Mouse (Mus musculus): ENCODE results near the gene Mea1.

Mea1 gene

GRCm38 (mm10) chr17:46703971-46704886 lies 25.6 kb downstream of the Mea1 start:
- DNase-seq (ENCODE audit: low read depth in 1 of 2, low spot score in 2 of 2), result no peak

DNA sequence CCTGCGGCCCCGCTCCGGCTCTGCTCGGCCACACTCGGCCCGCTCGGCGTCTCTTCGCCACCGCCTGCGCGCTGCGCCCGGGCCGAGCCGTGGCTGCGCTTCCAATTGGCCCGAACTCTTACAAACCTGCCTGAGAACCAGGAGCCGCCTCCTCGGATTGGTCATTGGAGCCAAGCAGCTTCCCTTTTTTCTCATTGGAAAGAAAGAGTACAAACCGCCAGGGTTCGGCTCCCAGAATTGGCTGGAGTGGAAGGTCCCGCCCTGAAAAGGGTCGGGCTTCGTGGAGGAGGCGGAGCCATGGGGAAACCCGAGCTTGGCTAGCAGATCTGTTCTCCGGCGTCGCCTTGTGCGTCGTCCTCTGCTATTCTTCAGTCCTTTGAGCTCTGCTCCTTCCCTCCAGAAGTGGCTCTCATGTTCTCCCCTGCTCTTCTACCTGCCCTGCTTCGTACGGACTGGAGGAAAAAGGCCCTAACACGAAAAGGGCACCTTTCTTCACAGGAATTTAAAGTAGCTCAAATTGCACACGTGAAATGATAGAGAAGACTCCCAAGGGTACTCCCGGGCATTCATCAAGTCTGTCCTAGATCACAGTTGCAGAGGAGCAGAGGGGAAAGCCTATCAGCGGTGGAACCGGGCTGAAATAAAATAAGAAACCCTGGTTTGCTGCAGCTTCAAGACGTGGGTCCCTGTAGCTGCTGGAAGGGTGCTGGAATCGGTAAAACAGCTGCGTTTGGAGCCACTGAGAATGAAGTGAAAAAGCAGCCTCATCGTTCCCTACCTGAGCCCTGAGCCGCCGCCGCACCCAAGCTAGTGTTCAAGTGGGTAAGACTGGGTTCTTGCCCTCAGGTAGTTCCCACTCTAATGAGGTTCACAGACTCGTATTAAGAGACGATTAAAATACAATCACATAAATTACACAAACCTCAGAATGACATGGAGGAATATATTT lies 26.6 kb downstream of the Mea1 start, which contains the start of gene Ppp2r5d:
Gene Ppp2r5d (minus strand): TSS at position 225 of the 949 bp plus-strand sequence.
- peak; percentile 91 to 93 for DNase-seq (ENCODE audit: low read depth in 1 of 2, low spot score in 2 of 2)

DNA sequence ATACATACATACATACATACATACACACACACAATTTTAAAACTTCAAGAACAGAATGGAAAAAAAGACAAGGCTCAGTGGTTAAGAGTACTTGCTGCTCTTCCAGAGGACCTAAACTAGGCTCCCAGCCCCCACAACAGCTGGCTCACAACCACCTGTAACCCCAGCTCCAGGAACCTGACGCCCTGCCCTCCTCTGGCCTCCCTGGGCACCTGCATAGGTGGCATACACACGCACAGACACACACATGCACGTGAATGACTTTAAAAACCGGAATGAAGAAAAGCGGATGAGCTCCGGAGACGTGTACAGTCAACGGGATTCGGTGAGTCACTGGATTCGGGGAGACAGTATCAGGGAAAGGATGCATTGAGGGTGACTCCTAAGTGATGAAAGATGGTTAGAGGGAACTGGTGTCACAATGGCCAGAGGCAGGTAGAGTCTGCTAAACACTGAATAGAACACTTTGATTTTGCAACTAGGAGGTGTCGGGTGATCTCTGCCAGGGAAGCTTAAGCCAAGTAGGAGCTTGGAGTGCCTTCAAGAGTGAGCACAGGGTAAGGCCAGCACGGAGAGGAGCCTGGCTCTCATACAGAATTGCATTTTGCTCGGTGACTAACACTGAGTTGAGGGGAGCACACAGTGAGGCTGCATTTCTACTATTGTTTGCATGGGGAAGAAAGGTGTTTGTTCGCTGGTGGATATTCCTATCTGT lies 27.9 kb downstream of the Mea1 start:
- DNase-seq (ENCODE audit: low read depth in 1 of 2, low spot score in 2 of 2), result no peak

DNA sequence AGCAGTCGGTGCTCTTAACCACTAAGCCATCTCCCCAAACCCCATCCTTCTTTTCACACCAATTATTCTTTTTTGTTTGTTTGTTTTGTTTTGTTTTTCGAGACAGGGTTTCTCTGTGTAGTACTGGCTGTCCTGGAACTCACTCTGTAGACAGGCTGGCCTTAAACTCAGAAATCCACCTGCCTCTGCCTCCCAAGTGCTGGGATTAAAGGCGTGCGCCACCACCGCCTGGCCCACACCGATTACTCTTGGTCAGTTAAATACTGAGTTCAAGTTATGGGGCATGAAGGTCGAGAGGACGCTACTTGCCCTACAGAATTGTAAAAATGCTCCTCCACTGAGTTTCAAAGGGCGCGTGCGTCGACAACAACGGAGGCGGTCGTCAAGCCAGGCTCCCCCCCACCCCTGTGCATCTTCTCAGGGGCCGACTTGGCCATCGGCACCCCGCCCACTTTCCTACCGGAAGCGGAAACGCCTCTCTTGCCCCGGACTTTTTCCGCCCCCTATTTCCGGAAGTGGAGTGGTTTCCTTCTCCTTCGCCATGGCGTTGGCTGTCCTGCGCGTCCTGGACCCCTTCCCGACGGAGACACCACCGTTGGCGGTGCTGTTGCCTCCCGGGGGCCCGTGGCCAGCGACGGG lies 32.5 kb downstream of the Mea1 start, which contains the start of gene Pex6:
Gene Pex6 (plus strand): TSS at position 505 of the 639 bp plus-strand sequence.
- peak; percentile 65 to 79 for DNase-seq (ENCODE audit: low read depth in 1 of 2, low spot score in 2 of 2)

DNA sequence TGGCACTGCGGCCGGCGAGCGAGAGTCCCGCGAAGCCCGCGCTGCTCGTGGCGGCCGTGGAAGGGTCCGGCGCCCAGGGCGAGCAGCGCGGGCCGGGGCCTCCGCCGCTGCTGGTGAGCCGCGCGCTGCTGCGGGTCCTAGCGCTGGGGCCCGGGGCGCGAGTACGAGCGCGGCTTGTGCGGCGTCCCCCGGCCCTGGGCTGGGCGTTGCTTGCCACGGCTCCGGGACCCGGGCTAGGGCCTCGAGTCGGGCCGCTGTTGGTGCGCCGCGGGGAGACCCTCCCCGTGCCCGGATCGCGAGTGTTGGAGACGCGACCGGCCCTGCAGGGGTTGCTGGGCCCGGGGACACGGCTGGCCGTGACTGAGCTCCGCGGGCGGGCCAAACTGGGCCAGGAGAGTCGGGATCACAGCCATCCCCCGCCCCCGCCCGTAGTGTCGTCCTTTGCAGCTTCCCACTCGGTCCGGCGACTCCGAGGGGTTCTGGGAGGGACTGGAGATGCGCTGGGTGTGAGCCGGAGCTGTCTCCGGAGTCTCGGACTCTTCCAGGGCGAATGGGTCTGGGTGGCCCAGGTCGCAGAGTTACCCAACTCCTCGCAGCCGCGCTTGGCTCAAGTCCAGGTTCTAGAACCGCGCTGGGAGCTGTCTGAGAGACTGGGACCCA lies 33.1 kb downstream of the Mea1 start:
- no peak for DNase-seq (ENCODE audit: low read depth in 1 of 2, low spot score in 2 of 2)

DNA sequence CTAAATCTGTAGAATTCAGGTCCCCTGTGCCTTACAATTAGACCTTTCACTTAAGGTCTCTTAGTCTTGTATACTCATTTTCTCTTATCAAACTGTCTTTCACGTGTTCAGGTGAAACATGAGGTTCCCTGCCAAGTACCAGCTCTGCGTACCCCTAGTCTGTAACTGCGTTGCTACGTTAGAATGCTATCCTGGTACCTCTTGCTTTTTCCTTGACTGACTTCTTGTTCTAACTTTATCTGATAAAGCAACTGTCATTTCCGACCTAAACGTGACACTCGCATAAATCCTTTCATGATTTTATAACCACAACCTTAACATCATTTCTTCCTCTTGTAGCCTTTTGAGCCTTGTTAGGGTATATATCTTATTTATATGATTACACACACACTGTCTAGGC lies 33.8 kb downstream of the Mea1 start:
- no peak for DNase-seq (ENCODE audit: low read depth in 1 of 2, low spot score in 2 of 2)

- no peak for DNase-seq (ENCODE audit: low read depth in 1 of 2, low spot score in 2 of 2)
These were observed 35.3 kb downstream of the Mea1 start for GRCm38 (mm10) chr17:46713849-46714248.

DNA sequence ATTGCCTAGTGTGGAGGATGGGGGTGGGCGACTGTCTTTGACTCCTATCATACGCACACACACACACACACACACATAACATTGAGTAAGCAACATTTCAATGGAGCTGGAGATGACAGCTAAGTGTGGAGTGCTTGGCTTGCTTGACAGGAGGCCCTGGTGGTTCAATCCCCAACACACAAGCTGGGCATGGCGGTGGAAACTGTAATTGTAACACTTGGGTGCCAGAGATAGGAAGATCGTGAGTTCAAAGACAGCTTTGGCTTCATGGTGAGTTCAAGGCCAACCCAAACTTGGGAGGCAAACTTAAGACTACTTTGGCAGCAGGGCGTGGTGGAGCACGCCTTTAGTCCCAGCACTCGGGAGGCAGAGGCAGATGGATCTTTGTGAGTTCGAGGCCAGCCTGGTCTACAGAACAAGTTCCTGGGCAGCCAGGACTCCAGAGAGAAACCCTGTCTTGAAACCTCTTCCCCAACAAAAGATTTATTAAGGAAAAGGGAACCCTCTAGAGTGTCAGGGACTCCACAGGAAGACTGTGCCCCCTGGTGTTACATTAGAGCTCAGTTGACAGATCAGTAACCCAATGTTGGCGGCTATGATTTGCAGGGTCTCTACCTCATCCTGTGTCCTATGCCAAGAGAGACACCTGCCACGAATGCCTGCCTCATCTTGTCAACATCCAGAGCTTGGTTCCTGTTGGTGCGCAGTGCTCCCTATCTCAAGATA lies 36.3 kb downstream of the Mea1 start:
- DNase-seq (ENCODE audit: low read depth in 1 of 2, low spot score in 2 of 2), result no peak

- no peak for DNase-seq (ENCODE audit: low read depth in 1 of 2, low spot score in 2 of 2)
These were observed 42.5 kb downstream of the Mea1 start for GRCm38 (mm10) chr17:46721077-46721476.

- no peak for DNase-seq (ENCODE audit: low read depth in 1 of 2, low spot score in 2 of 2)
These were observed 46.0 kb downstream of the Mea1 start for GRCm38 (mm10) chr17:46724477-46725084.

GRCm38 (mm10) chr17:46725273-46725672 lies 46.7 kb downstream of the Mea1 start:
- no peak for DNase-seq (ENCODE audit: low read depth in 1 of 2, low spot score in 2 of 2)

- no peak for DNase-seq (ENCODE audit: low read depth in 1 of 2, low spot score in 2 of 2)
These were observed 47.4 kb downstream of the Mea1 start for GRCm38 (mm10) chr17:46725731-46726645.

- no peak for DNase-seq (ENCODE audit: low read depth in 1 of 2, low spot score in 2 of 2)
These were observed 48.7 kb downstream of the Mea1 start for GRCm38 (mm10) chr17:46727271-46727670.

- DNase-seq (ENCODE audit: low read depth in 1 of 2, low spot score in 2 of 2), result no peak
These were observed 49.4 kb downstream of the Mea1 start for GRCm38 (mm10) chr17:46728021-46728420.

DNA sequence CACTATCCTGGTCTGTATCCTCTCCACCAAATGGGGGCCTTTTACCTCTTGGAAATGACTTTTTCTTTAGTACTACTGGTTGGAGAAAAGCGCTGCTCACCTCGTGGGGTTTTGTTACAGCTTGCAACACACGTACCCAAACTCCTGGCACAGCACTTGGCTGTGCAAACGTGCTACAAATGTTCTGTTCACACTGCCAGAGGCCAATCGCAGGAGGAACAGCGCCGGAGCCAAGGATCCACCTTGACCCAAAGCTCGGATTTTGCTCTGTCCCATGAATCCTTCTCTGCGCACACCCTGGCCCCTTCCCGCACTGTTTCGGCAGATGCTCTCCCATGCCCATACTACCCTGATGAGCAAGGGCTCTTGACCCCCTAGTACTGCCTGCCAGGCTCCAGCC lies 49.9 kb downstream of the Mea1 start:
- DNase-seq (ENCODE audit: low read depth in 1 of 2, low spot score in 2 of 2), result no peak

DNA sequence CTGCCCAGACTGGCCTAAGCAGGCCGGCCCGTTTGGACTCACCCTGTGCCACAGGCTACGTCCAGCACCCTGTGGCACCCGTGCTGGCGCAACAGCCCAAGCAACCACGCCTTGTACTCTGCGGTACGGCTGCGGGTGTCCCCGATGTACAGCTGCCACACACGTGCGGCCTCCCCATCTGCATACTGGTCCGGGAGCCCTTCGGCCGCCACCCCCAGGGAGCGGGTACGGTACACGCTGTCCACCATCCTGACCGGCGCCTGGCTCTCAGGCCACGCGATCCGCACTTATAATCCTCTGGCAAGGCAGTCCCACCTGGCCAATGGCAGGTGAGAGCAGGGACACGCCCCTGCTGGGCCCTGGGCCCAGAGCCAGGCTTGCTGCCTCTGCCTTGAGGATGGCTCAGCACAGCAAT lies 50.3 kb downstream of the Mea1 start, which contains the start of gene Gnmt:
Gene Gnmt (minus strand): TSS at position 265 of the 415 bp plus-strand sequence.
- no peak for DNase-seq (ENCODE audit: low read depth in 1 of 2, low spot score in 2 of 2)

All from monocyte, adult 2 months (primary cell).